Mouse (Mus musculus): ENCODE data around the gene Kyat1. TPM values are rescaled to one million over a fixed set of nuclear protein-coding genes. Genes with fewer than 3 reads are reported as not detected.
"Not testable (repeated sequence)": the region's sequence is repeated elsewhere in the genome, so short reads cannot be mapped to it uniquely, and the experiment has no call there.

The Kyat1 gene
- polyA plus RNA-seq, 1 experiment from 2014 or later = 8.2 TPM

- Histone ChIP-seq H3K4me1 (no peaks in the 10 kb centered on the region), H3K27ac (no peak overlapping the region), H3K9me3 (peaks cover 12% of the 10 kb centered on the region), H3K4me2 (replicated peaks) (no peak overlapping the region), H3K4me3 (no peak overlapping the region), H3K9ac (no peak overlapping the region), H3K36me3 (no peaks in the 10 kb centered on the region), H3K27me3 (no peaks in the 10 kb centered on the region)
- no peak for ATAC-seq (ENCODE audit: insufficient number of reproducible peaks, insufficient read depth, low FRiP score, low TSS enrichment)
- 50% methylated on average over 9 of the region's 9 CpGs for WGBS
These were observed 41.2 kb downstream of the Kyat1 start for GRCm38 (mm10) chr2:30164340-30164932.

- no peaks in the 10 kb centered on the region for H3K27me3 ChIP-seq
- ATAC-seq (ENCODE audit: insufficient number of reproducible peaks, insufficient read depth, low FRiP score, low TSS enrichment) = no peak
- H3K27ac ChIP-seq = no peak overlapping the region
- H3K4me2 ChIP-seq (replicated peaks) = no peak overlapping the region
- no peaks in the 10 kb centered on the region for H3K4me1 ChIP-seq
- H3K9ac ChIP-seq = no peak overlapping the region
- H3K36me3 ChIP-seq = no peaks in the 10 kb centered on the region
- no peak overlapping the region for H3K4me3 ChIP-seq
- peaks cover 9% of the 10 kb centered on the region for H3K9me3 ChIP-seq
These were observed 43.8 kb downstream of the Kyat1 start for GRCm38 (mm10) chr2:30161809-30162208.

- H3K9ac ChIP-seq; H3K27ac ChIP-seq; H3K36me3 ChIP-seq; H3K4me2 ChIP-seq (replicated peaks); ATAC-seq (ENCODE audit: insufficient number of reproducible peaks, insufficient read depth, low FRiP score, low TSS enrichment); H3K4me3 ChIP-seq; H3K27me3 ChIP-seq; H3K4me1 ChIP-seq; H3K9me3 ChIP-seq: not testable (repeated sequence)
- 85% methylated on average over 7 of the region's 10 CpGs for WGBS
These were observed 45.8 kb downstream of the Kyat1 start for GRCm38 (mm10) chr2:30159871-30160270.

- Histone ChIP-seq H3K4me1 (no peaks in the 10 kb centered on the region), H3K36me3 (peaks cover 44% of the 10 kb centered on the region)
- 81% methylated on average over 8 of the region's 8 CpGs for WGBS
These were observed 53.0 kb downstream of the Kyat1 start for GRCm38 (mm10) chr2:30152616-30153015.

GRCm38 (mm10) chr2:30151840-30152239 lies 53.8 kb downstream of the Kyat1 start:
- Histone ChIP-seq H3K9ac (no peak overlapping the region), H3K4me2 (replicated peaks) (no peak overlapping the region), H3K36me3 (peaks cover 52% of the 10 kb centered on the region), H3K9me3 (no peaks in the 10 kb centered on the region), H3K27ac (no peak overlapping the region), H3K4me1 (no peaks in the 10 kb centered on the region), H3K27me3 (no peaks in the 10 kb centered on the region), H3K4me3 (no peak overlapping the region)
- no peak for ATAC-seq (ENCODE audit: insufficient number of reproducible peaks, insufficient read depth, low FRiP score, low TSS enrichment)
- WGBS = 92% methylated on average over 11 of the region's 11 CpGs

More at GRCm38 (mm10) chr2:30152616-30153015, 53.0 kb downstream of the Kyat1 start:
- Histone ChIP-seq H3K4me3 (no peak overlapping the region), H3K9me3 (no peaks in the 10 kb centered on the region), H3K9ac (no peak overlapping the region), H3K27ac (no peak overlapping the region), H3K27me3 (no peaks in the 10 kb centered on the region), H3K4me2 (replicated peaks) (no peak overlapping the region)
- ATAC-seq (ENCODE audit: insufficient number of reproducible peaks, insufficient read depth, low FRiP score, low TSS enrichment) = no peak

GRCm38 (mm10) chr2:30147466-30147865 lies 58.2 kb downstream of the Kyat1 start:
- no peak overlapping the region for H3K4me3 ChIP-seq
- no peak overlapping the region for H3K27ac ChIP-seq
- H3K9ac ChIP-seq = no peak overlapping the region
- H3K9me3 ChIP-seq = no peaks in the 10 kb centered on the region
- WGBS = 96% methylated on average over 4 of the region's 4 CpGs
- H3K27me3 ChIP-seq = no peaks in the 10 kb centered on the region
- ATAC-seq (ENCODE audit: insufficient number of reproducible peaks, insufficient read depth, low FRiP score, low TSS enrichment) = no peak
- peaks cover 90% of the 10 kb centered on the region for H3K36me3 ChIP-seq
- H3K4me1 ChIP-seq = no peaks in the 10 kb centered on the region
- no peak overlapping the region for H3K4me2 ChIP-seq (replicated peaks)

- Histone ChIP-seq H3K27ac (no peak overlapping the region), H3K4me2 (replicated peaks) (no peak overlapping the region), H3K27me3 (no peaks in the 10 kb centered on the region), H3K4me1 (no peaks in the 10 kb centered on the region), H3K9me3 (no peaks in the 10 kb centered on the region), H3K9ac (no peak overlapping the region), H3K36me3 (peaks cover 88% of the 10 kb centered on the region), H3K4me3 (no peak overlapping the region)
- 94% methylated on average over 4 of the region's 4 CpGs for WGBS
- no peak for ATAC-seq (ENCODE audit: insufficient number of reproducible peaks, insufficient read depth, low FRiP score, low TSS enrichment)
These were observed 61.2 kb downstream of the Kyat1 start for GRCm38 (mm10) chr2:30144436-30144835.

GRCm38 (mm10) chr2:30140021-30140420 lies 65.6 kb downstream of the Kyat1 start:
- H3K4me2 ChIP-seq (replicated peaks); H3K4me3 ChIP-seq; H3K9ac ChIP-seq; H3K27me3 ChIP-seq; ATAC-seq (ENCODE audit: insufficient number of reproducible peaks, insufficient read depth, low FRiP score, low TSS enrichment); H3K9me3 ChIP-seq; H3K4me1 ChIP-seq; H3K27ac ChIP-seq: not testable (repeated sequence)
- peaks cover 74% of the 10 kb centered on the region for H3K36me3 ChIP-seq
- WGBS = 98% methylated on average over 4 of the region's 4 CpGs

GRCm38 (mm10) chr2:30136458-30136857 lies 69.2 kb downstream of the Kyat1 start:
- Histone ChIP-seq H3K4me3 (no peak overlapping the region), H3K9ac (no peak overlapping the region), H3K27me3 (no peaks in the 10 kb centered on the region), H3K4me1 (peaks cover 20% of the 10 kb centered on the region), H3K36me3 (peaks cover 39% of the 10 kb centered on the region), H3K4me2 (replicated peaks) (no peak overlapping the region), H3K9me3 (no peaks in the 10 kb centered on the region), H3K27ac (no peak overlapping the region)
- no peak for ATAC-seq (ENCODE audit: insufficient number of reproducible peaks, insufficient read depth, low FRiP score, low TSS enrichment)
- WGBS = 91% methylated on average over 10 of the region's 10 CpGs

Other genes starting within 250 kb of the Kyat1 start
- gene Sptan1, start 240.3 kb downstream of the Kyat1 start, polyA plus RNA-seq (2016; fragmentation: Nextera tagmentation; extraction: Ambion mirVana) = 101 and 103 TPM in 2 replicates
- 43.9 and 46.0 TPM in 2 replicates for gene Wdr34, start 157.0 kb downstream of the Kyat1 start, polyA plus RNA-seq (2016; fragmentation: Nextera tagmentation; extraction: Ambion mirVana)
- gene Set, start 148.5 kb downstream of the Kyat1 start, polyA plus RNA-seq (2016; fragmentation: Nextera tagmentation; extraction: Ambion mirVana) = 644 and 679 TPM in 2 replicates
- 9.3 and 11.6 TPM in 2 replicates for gene Pkn3, start 128.2 kb downstream of the Kyat1 start, polyA plus RNA-seq (2016; fragmentation: Nextera tagmentation; extraction: Ambion mirVana)
- gene Zdhhc12, start 112.2 kb downstream of the Kyat1 start, polyA plus RNA-seq (2016; fragmentation: Nextera tagmentation; extraction: Ambion mirVana) = 26.8 and 27.7 TPM in 2 replicates
- gene Zer1, start 81.3 kb downstream of the Kyat1 start, polyA plus RNA-seq (2016; fragmentation: Nextera tagmentation; extraction: Ambion mirVana) = 11.6 and 12.2 TPM in 2 replicates
- 10.7 and 11.0 TPM in 2 replicates for gene Tbc1d13, start 72.1 kb downstream of the Kyat1 start, polyA plus RNA-seq (2016; fragmentation: Nextera tagmentation; extraction: Ambion mirVana)
- gene Endog, start 34.4 kb downstream of the Kyat1 start, polyA plus RNA-seq (2016; fragmentation: Nextera tagmentation; extraction: Ambion mirVana) = 18.5 TPM in 2 replicates
- 87.1 and 90.3 TPM in 2 replicates for gene Spout1, start 27.4 kb downstream of the Kyat1 start, polyA plus RNA-seq (2016; fragmentation: Nextera tagmentation; extraction: Ambion mirVana)
- gene Lrrc8a, start 31.9 kb upstream of the Kyat1 start, polyA plus RNA-seq (2016; fragmentation: Nextera tagmentation; extraction: Ambion mirVana) = 40.9 and 41.2 TPM in 2 replicates
- 0.09 and 0.14 TPM in 2 replicates for gene Gm28035, start 34.7 kb upstream of the Kyat1 start, polyA plus RNA-seq (2016; fragmentation: Nextera tagmentation; extraction: Ambion mirVana)
- 3.5 and 3.8 TPM in 2 replicates for gene Phyhd1, start 60.4 kb upstream of the Kyat1 start, polyA plus RNA-seq (2016; fragmentation: Nextera tagmentation; extraction: Ambion mirVana)
- gene Gm28038, start 75.2 kb upstream of the Kyat1 start, polyA plus RNA-seq (2016; fragmentation: Nextera tagmentation; extraction: Ambion mirVana) = not detected in 2 replicates
- gene Dolk, start 80.5 kb upstream of the Kyat1 start, polyA plus RNA-seq (2016; fragmentation: Nextera tagmentation; extraction: Ambion mirVana) = 29.6 and 31.0 TPM in 2 replicates
- gene Nup188, start 80.5 kb upstream of the Kyat1 start, polyA plus RNA-seq (2016; fragmentation: Nextera tagmentation; extraction: Ambion mirVana) = 37.2 and 37.4 TPM in 2 replicates
- 89.7 and 96.9 TPM in 2 replicates for gene Sh3glb2, start 153.5 kb upstream of the Kyat1 start, polyA plus RNA-seq (2016; fragmentation: Nextera tagmentation; extraction: Ambion mirVana)
- gene Miga2, start 158.4 kb upstream of the Kyat1 start, polyA plus RNA-seq (2016; fragmentation: Nextera tagmentation; extraction: Ambion mirVana) = 29.6 and 31.0 TPM in 2 replicates
- gene Dolpp1, start 186.4 kb upstream of the Kyat1 start, polyA plus RNA-seq (2016; fragmentation: Nextera tagmentation; extraction: Ambion mirVana) = 34.8 and 38.1 TPM in 2 replicates
- 23.8 and 26.9 TPM in 2 replicates for gene Crat, start 210.0 kb upstream of the Kyat1 start, polyA plus RNA-seq (2016; fragmentation: Nextera tagmentation; extraction: Ambion mirVana)
- gene Ptpa, start 210.2 kb upstream of the Kyat1 start, polyA plus RNA-seq (2016; fragmentation: Nextera tagmentation; extraction: Ambion mirVana) = 140 and 145 TPM in 2 replicates